Mouse (Mus musculus): ENCODE data around the gene Gm10972.
"Not testable (repeated sequence)": the region's sequence is repeated elsewhere in the genome, so short reads cannot be mapped to it uniquely, and the experiment has no call there.

Gm10972 gene

DNA sequence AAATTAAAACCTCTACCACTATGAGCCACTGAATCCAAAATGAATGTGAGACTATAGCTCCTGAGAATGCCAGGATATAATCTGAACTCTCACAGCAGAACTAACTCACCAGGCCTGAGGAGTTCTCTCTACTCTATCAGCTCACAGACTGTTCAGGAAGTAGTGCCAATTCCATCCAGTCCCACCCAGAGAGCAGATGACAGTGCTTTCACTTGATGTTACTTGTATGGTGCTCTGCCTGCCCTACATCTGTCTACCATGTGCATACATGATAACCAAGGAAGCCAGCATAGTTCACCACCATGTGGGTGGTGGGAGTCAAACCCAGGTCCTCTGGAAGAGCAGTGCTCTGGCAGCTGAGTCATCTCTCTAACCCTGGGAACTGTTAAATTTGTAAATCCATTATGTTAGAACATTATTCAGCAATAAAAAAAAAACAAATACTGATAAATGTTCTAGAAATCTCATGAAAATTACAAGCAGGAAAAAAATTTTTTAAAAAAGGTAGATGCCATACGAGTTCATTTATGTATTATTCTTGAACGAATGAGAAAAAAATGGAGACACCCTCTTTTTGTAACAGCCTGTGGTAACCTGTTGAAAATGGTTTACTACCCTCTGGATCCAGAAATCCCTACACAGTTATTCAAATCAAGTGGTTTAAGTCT, at the start of gene Gm10972:
Gene Gm10972, plus strand, starts transcription at position 618 of the 668 bp plus-strand sequence.
- CTCF ChIA-PET: not testable (repeated sequence)

GRCm38 (mm10) chr3:94595871-94596287, 47.0 kb upstream of the Gm10972 start:
- CTCF ChIA-PET: no interaction called here

GRCm38 (mm10) chr3:94597224-94597779, 45.6 kb upstream of the Gm10972 start:
- CTCF ChIA-PET: no interaction called here

DNA sequence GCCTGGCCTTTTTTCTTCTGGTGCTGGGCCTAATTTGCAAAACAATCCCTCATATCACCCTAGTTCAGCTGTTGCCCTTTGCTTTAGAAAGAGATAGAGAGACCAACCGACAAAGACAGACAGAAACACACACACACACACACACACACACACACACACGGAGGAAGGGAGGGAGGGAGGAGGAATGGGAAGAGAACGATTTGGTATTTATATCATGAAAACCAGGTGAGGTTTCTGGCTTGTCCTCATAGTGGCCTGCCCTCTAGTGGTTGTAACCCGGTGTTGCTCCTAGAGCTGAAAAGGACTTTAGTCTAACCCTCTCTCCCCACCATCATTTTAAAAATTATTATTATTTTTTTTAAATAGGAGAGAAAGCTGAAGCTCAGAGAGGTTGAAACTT, 41.0 kb upstream of the Gm10972 start:
- CTCF ChIA-PET: interaction anchor here (0.7 to 1.0 kb wide), 2 partner anchors 10 to 239 kb away, joined by 3 read pairs; no protein-coding TSS in a partner anchor

DNA sequence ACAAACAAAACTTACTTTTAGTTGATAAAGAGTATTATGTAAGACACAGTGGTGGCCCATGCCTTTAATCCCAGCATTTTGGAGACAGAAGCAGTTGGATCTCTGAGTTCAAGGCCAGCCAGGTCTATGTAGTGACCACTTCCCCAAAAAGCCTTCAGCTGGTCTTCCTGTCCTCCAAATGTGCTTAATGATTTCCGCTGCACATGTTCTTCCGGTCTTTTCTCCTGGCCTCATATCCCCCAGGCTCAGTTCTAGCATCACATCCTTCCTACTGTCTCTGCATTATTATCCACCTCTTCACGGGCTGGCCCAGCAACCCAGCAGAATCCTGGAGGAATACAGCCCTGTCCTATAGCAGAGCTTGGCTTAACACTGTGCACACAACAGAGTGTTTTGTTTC, 33.3 kb upstream of the Gm10972 start:
- CTCF ChIA-PET: no interaction called here

GRCm38 (mm10) chr3:94610581-94610980, 32.3 kb upstream of the Gm10972 start:
- CTCF ChIA-PET: no interaction called here

DNA sequence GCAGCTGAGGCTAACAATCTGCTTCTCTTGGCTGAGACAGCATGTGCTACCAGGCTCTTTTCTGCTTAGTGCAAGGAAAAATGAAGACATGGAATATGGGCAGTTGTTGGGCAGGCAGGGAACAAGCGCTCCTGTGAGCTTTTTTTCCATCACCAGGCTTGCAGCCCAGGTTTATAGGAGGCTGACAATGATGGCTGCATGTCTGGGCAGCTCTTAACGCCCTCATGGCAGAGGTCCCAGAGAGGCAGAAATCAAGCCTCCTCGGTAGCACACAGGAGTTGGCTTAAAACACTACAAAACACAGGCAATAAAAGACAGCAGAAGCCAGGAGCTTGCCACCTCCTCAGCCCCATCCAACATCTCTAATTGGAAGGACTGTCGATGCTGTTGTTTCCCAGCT, 31.6 kb upstream of the Gm10972 start:
- CTCF ChIA-PET: interaction anchor here (0.8 kb wide), 1 partner anchor 10 kb away, joined by 3 read pairs; no protein-coding TSS in a partner anchor

- CTCF ChIA-PET: interaction anchor here (0.8 kb wide), 1 partner anchor 10 kb away, joined by 3 read pairs; no protein-coding TSS in a partner anchor
Observed at GRCm38 (mm10) chr3:94611834-94612233, 31.1 kb upstream of the Gm10972 start.

DNA sequence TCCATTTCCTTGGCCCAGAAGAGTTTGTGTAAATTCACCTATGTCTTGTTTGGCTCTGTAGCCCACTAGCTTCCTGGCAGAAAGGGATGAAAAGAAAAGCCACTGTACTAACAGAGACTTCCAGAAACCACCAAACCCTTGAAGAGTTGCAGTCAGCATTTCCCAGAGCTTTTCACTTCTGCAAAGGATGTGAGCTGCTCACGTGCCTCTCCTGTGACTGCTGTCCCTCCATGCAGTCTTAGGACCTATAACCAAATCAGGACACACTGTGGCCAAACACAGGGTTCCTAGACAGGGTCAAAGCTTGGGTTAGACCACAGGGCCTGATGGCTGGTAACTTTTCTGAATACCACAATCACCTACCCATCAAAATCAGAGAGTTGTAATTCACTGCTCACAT, 30.6 kb upstream of the Gm10972 start:
- CTCF ChIA-PET: no interaction called here

GRCm38 (mm10) chr3:94613258-94613878, 29.5 kb upstream of the Gm10972 start:
- CTCF ChIA-PET: interaction anchor here (0.6 kb wide), 1 partner anchor 235 kb away, joined by 8 read pairs; no protein-coding TSS in a partner anchor

GRCm38 (mm10) chr3:94616717-94617116, 26.2 kb upstream of the Gm10972 start:
- CTCF ChIA-PET: no interaction called here

GRCm38 (mm10) chr3:94621740-94622507, 21.0 kb upstream of the Gm10972 start:
- CTCF ChIA-PET: no interaction called here

GRCm38 (mm10) chr3:94622550-94622949, 20.4 kb upstream of the Gm10972 start:
- CTCF ChIA-PET: no interaction called here

DNA sequence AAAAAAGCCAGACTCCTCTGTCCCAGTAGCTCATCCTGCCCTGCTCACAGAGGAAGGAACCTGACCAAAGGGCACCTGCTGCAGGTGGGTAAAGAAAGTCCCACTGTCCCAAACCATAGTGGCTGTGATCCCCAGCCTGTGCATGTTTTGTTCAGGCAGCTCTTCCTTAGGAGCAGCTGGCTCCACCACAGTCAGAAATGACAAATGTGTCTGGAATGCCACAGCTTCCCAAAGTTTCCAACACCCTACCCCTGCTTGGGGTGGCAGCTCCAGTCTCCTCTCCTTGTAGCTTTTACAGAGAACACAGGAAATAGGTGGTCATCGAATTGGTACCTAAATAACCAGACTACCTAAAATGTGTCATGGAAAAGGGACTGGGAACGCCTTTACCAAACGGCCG, 18.6 kb upstream of the Gm10972 start:
- CTCF ChIA-PET: no interaction called here

- CTCF ChIA-PET: no interaction called here
Observed at GRCm38 (mm10) chr3:94628712-94629111, 14.2 kb upstream of the Gm10972 start.

- CTCF ChIA-PET: no interaction called here
Observed at GRCm38 (mm10) chr3:94629876-94630275, 13.0 kb upstream of the Gm10972 start.

DNA sequence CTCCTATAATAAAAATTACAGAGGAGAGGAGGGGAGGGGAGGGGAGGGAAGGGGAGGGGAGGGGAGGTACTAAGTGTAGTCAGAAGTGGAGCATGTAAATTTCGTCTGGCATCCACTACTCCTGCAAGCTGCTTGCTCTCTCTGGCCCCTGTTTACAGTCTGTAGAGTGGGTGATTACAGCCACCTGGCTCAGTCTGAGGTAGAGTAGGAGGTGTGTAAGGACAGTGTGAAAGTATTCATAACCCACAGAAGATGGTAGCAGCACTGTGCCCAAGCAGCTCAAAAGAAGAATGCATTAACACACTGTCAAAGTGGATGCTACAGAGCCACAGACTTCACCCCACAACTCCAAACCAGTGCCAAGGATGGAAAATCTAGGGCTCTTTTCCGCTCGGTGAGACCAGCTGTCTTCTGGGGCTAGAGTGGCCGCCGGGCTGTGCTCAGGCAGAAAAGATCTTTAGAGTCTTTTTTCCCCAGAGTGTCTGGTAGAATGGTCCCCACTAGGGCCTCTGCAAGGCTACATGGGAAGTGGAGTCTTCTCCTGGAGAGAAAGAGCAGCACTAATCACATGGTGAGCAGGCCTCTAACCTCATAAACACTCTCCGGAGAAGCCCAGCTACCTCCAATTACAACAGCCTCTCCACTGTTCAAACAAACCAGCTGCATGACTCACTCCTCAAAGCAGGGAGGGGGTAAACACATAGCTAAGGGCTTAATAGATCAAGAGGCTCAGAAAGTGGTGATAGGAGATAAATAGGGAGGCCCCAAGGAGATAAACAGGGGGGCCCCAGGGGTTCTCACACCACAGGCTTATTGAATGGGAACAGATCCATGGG, 6.1 kb downstream of the Gm10972 start:
- CTCF ChIA-PET: no interaction called here

DNA sequence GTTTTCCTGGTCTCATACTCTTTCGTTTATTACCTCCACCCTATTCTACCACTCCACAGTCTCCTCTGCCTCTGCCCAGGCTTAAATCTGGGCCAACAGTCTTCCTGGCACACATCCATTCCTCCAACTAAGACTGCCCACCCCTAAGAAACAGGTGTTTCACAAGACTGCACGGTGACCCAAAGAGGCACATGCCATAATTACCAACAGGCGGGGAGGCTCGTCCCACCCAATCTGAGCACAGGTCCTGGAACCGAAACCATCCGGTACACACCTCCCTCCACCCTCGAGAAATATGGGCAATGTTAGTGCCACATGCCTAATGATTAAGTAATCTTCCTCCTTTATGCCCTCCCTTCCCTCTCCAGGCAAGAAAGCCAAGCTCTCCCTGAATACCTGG, 7.5 kb downstream of the Gm10972 start:
- CTCF ChIA-PET: no interaction called here

DNA sequence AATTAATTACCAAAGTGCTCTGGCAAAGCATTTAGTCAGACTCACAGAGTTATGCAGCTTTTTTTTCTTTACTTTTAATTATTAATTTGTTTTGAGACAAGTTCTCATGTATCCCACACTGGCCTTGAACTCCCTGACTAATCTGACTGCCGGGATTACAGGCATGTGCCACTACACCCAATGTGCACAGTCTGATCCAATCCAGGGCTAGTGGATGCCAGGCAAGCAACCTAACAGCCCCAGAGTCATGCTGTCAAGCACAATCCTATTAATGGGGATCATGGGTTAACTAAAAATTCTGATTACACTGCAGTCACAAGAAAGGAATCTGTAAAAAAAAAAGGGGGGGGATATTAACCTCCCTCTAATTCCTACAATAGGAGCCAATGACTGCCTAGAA, 11.1 kb downstream of the Gm10972 start:
- CTCF ChIA-PET: not testable (repeated sequence)

- CTCF ChIA-PET: not testable (repeated sequence)
Observed at GRCm38 (mm10) chr3:94657852-94658739, 15.2 kb downstream of the Gm10972 start.

DNA sequence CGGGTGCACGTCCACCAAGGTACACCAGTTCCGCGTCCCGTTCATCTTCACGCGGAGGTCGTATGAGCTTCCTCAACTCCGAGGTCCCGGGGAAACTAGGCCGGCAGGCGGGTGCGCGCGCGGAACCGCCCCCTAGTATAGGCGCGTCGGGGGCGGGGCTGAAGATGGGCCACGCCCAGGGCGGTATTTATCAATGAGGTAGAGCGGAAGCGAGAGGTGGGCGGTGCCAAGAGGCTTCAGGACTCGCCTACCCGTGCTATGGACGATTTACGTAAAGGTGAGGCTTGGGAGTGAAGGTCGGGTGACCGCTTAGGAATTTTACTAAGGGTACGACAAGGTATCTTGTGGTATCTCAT, 15.8 kb downstream of the Gm10972 start, which contains the start of gene Tuft1:
Gene Tuft1, minus strand, starts transcription at position 133 of the 356 bp plus-strand sequence.
- CTCF ChIA-PET: not testable (repeated sequence)
